Mouse (Mus musculus): ENCODE data around the gene Klhdc7a.

Klhdc7a gene

GRCm38 (mm10) chr4:139960086-139960713 is 7.6 kb downstream of the Klhdc7a start:
- no peak for DNase-seq

DNA sequence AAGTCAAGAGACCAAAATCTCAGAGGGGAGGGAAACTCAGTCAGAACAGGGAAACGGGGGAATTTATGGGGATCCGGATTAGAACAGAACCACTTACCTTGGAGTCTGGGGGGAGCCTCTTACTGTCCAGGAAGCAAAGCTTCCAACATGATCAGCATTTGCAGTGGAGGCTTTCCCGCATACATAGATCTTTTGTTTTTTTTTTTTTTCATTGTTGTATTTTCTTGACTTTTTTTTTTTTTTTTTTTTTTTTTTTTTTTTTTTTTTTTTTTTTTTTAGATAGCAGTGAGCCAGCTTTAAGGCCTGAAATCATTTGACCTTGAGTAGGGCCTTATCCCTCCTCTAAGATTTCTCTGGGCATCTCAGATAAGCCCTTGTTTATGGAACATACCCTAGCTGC is 8.6 kb downstream of the Klhdc7a start:
- DNase-seq = no peak

DNA sequence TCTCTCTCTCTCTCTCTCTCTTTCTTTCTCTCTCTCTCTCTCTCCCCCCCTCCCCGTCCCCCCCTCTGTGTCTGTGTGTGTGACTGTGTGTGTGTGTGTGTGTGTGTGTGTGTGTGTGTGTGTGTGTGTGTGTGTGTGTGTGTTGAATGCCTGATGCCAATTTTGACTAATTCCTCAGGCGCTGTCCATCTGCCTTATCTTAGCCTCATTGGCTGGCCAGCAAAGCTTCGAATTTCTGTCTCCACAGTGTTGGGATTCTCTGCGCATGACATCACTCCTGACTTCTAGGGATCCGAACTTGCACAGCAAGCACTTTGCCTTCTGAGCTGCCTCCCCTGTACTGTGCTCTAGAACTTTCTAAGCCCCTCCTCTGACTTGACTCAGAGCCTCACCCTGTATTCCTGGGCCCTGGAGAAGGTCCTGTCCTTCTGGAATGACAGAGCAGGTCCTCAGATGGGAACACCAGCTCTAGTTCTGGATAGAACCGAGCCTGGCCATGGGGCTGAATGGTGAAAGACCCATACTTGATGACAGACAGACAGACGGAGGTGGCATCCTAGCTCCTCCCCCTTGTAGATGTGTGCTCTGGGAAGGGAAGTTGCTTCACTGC is 16.8 kb downstream of the Klhdc7a start:
- no peak for DNase-seq

- DNase-seq = peak; percentile 21
These were observed 17.4 kb downstream of the Klhdc7a start for GRCm38 (mm10) chr4:139950431-139950848.

- no peak for DNase-seq
These were observed 19.2 kb downstream of the Klhdc7a start for GRCm38 (mm10) chr4:139948591-139948990.

DNA sequence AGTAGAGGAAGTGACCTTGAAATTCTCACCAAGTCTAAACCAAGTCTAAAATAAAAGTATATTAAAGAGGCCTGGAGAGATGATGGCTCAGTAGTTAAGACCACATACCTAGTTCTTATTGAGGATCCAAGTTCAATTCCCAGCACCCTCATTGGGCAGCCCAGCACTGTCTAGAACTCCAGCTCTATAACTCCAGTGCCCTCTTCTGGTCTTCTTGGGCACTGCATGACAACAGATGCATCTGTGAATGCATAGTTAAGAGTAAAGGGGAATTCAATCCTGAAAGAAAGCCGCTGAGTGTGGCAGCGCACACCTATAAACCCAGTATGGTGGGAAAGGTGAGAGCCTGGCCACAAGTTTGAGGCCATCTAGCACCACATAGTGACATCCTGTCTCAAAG is 20.5 kb downstream of the Klhdc7a start:
- DNase-seq = no peak

- DNase-seq = no peak
These were observed 26.0 kb downstream of the Klhdc7a start for GRCm38 (mm10) chr4:139941831-139942230.

DNA sequence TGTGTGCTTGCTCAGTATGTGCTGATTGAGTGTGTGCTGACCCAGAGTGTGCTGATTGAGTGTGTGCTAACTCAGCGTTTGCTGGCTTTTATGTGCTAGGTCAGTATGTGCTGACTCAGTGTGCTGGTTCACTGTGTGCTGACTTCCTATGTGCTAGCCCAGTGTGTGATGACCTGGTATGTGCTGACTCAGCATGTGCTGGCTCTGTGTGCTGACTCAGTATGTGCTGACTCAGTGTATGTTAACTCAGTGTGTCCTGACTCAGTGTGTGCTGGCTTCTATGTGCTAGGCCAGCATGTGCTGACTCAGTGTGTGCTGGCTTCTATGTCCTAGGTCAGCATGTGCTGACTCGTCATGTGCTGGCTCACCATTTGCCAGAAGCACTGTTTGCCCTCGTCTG is 32.3 kb downstream of the Klhdc7a start:
- DNase-seq = no peak

- peak; percentile 21 for DNase-seq
These were observed 34.6 kb downstream of the Klhdc7a start for GRCm38 (mm10) chr4:139932970-139933801.

DNA sequence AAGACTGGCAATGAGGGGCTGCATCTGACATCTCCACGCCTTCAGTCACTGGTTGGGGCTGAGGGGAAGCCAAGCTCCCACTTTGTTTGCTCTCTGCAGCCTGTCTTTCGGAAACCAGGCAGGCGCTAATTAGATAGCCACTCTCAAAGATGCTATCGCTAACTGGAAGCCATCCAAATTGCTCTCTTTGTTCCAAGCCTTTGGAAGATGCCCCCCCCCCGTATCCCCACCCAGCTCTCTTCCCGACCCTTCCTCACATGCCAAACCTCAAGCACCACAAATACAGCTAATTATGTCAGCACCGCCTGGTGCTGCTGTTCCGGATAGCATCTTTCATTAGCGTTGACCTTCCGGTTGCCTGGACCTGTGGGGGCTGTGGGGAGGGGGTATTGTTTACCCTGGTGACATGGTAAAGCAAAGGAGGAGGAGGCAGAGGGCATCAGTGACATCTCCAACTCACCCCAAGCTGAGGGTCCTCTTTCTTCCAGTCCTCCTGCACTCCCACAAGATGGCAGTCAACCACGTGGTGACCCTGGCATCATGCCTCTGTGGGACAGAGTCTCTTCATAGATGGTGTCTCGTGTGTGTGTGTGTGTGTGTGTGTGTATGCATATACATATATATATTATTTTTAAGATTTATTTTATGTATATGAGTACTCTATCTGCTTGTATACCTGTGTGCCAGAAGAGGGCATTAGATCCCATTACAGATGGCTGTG is 35.9 kb downstream of the Klhdc7a start:
- DNase-seq = no peak

DNA sequence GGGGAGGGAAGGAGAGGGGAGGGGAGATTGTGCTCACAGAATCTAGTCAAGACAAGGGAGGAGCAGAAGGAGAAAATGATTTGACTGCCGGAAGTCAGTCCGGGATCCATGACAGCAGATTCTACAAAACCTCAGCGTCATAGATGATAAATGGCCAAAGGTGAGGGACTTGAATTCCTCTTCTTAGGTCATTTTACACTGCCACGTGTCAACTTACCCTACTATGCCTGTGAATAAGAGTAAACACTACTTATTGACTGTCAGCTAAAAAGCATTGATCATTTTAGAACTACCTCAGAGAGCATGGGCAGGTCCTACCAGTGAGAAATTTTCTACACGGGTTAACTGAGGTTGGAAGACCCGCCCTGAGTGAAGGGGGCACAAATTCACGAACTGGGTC is 36.9 kb downstream of the Klhdc7a start:
- DNase-seq = no peak

GRCm38 (mm10) chr4:139926161-139926561 is 41.7 kb downstream of the Klhdc7a start:
- no peak for DNase-seq

GRCm38 (mm10) chr4:139925275-139926160 is 42.3 kb downstream of the Klhdc7a start:
- no peak for DNase-seq

DNA sequence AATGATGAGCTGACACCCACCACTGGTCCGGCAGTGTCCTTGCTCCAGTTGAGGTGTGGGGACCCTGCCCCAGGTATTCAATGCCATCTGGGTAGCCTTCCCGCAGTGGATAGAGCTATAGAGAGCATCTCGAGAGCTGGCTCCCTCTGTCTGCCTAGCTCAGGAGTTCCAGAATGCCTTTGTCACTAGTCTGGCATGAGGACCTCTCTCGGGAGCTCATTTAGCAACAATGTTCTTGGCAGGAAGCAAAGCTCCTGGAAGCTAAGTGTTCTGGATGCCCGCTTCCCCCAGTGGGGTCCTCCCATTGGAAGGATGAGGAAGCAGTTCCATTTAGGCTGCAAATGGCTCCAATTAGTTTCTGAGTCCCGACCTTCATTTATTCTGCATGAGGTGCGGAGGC is 51.1 kb downstream of the Klhdc7a start:
- DNase-seq = no peak
